Mouse (Mus musculus) midbrain, embryonic 15.5 days (tissue): ENCODE measurements at regions not wholly inside any gene's neighbourhood (a gene's known extent, or its start where the extent isn't known, plus 50 kb on each side); places are given as distances from the start of the nearest gene placed in this dataset.

Experiments used
- ATAC-seq: fragments of 200-750 bp; cut with Nextera tagmentation; replicated peaks from 2 replicates; pipeline ENCODE4 v1.8.0; 2017; ENCODE audit warnings: moderate TSS enrichment
- H3K27ac ChIP-seq: fragments of 300-500 bp; sonication (generic); 2 replicates; pipeline ENCODE4 v1.5.1; 2015; ENCODE audit warnings: mild to moderate bottlenecking, inconsistent platforms
- H3K27me3 ChIP-seq: fragments of 300-500 bp; sonication (generic); replicated peaks from 2 replicates; pipeline ENCODE4 v1.6.1; 2015; ENCODE audit warnings: inconsistent platforms
- H3K36me3 ChIP-seq: fragments of 300-500 bp; sonication (generic); replicated peaks from 2 replicates; pipeline ENCODE4 v1.6.1; 2015; ENCODE audit warnings: inconsistent platforms
- H3K4me1 ChIP-seq: fragments of 300-500 bp; sonication (generic); 2 replicates; pipeline ENCODE4 v1.6.1; 2015; ENCODE audit warnings: inconsistent platforms
- H3K4me2 ChIP-seq: fragments of 300-500 bp; sonication (generic); 2 replicates; pipeline ENCODE4 v1.6.1; 2015; ENCODE audit warnings: inconsistent platforms, mild to moderate bottlenecking, moderate library complexity
- H3K4me3 ChIP-seq: fragments of 300-500 bp; sonication (generic); 2 replicates; pipeline ENCODE4 v1.5.1; 2015; ENCODE audit warnings: mild to moderate bottlenecking, inconsistent platforms
- H3K9ac ChIP-seq: fragments of 300-500 bp; sonication (generic); 2 replicates; pipeline ENCODE4 v1.6.1; 2015; ENCODE audit warnings: mild to moderate bottlenecking, inconsistent platforms
- H3K9me3 ChIP-seq: fragments of 300-500 bp; sonication (generic); 2 replicates; pipeline ENCODE4 v1.6.1; 2016; ENCODE audit warnings: inconsistent platforms
- WGBS: fragments of 180-500 bp; shearing (Covaris S2); methylation state at CpG from one replicate; pipeline ENCODE4 v1.1.7; 2015; ENCODE audit warnings: mixed read lengths; 5-methylcytosine and 5-hydroxymethylcytosine counted together

DNA sequence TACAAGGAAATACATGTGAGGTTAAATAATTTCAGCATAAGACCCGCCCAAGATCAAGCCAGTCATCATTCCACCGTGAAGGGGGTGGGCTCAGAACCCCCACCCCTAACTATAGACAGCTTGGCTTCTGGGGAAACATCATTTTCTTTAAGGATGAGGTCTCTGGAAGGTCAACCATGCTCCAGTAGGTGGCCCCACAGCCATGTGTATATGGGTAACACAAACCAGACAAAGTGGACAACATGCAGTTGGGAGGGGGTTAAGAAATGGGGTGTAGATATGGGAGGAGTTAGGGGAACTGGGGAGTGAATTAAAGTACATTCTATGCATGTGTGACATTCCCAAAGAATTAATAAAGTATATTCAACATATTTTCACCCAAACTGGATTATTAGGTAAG is 600.4 kb downstream of the Gm19410 start:
- no peak overlapping the region for H3K27ac ChIP-seq
- no peak overlapping the region for H3K4me3 ChIP-seq
- H3K9me3 ChIP-seq = no peaks in the 10 kb centered on the region
- ATAC-seq = no peak
- H3K4me1 ChIP-seq = no peaks in the 10 kb centered on the region
- H3K27me3 ChIP-seq = no peaks in the 10 kb centered on the region
- H3K4me2 ChIP-seq = no peak overlapping the region
- no peaks in the 10 kb centered on the region for H3K36me3 ChIP-seq
- no peak overlapping the region for H3K9ac ChIP-seq
- WGBS = 79% methylated on average over 2 of the region's 2 CpGs

DNA sequence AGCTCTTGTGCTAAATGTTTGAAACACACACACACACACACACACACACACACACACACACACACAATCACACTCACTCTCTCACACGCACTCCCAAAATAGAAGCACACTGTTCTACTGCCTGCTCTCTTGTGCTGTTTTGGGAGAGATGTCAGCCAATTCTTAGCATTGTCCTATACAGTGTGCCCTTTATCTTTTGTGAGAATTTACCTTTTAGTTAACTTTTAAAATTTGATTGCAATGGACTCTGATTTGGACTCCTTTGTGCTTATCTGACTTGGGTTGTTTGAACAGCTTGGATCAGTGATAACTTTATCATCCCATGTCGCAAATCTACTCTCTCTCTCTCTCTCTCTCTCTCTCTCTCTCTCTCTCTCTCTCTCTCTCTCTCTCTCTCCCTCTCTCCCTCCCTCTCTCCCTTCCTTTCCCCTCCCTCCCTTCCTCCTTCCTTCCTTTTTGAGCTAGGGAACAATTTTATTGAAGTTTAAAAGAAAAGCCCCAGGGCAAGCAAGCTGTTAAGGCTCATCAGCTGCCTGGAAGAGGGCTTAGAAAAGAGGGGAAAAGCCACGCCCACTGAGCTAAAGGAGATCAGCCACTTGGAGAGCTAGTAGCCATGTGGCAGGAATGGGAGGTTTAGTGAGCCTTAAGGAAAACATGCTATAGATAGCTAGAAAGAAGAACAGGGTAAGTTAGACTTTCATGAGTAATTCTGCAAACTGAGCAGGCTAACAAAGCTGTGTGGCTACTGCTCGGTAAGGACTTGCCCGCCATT is 611.2 kb downstream of the Gm19410 start:
- Histone ChIP-seq H3K27ac (no peak overlapping the region), H3K9ac (no peak overlapping the region), H3K9me3 (no peaks in the 10 kb centered on the region), H3K4me3 (no peak overlapping the region), H3K36me3 (no peaks in the 10 kb centered on the region), H3K27me3 (no peaks in the 10 kb centered on the region), H3K4me1 (no peaks in the 10 kb centered on the region), H3K4me2 (no peak overlapping the region)
- WGBS = 64% methylated on average over 5 of the region's 5 CpGs
- no peak for ATAC-seq

DNA sequence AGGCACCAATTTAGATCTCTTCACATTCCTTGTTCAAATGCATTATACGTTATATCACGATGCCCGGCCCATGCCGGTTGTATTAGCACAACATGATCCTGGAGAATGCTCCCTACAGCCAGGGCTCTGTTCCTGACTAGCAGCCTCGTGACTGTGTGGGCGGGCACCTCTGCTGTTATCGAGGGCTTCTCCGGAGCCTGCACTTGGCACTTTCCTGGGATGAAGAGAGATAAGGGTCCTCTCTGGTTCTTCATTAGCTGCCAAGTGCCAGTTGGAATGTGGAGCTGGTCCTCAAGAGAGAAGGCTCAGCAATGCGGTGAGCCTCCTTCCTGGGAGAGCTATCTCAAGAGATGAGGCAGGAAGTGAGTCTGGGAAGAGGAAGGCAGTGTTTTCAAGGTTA is 598.9 kb upstream of the AI429214 start:
- H3K4me2 ChIP-seq = no peak overlapping the region
- WGBS = 89% methylated on average over 9 of the region's 9 CpGs
- H3K9me3 ChIP-seq = no peaks in the 10 kb centered on the region
- no peak overlapping the region for H3K4me3 ChIP-seq
- H3K4me1 ChIP-seq = no peaks in the 10 kb centered on the region
- H3K27me3 ChIP-seq = no peaks in the 10 kb centered on the region
- no peak overlapping the region for H3K27ac ChIP-seq
- no peaks in the 10 kb centered on the region for H3K36me3 ChIP-seq
- no peak overlapping the region for H3K9ac ChIP-seq
- no peak for ATAC-seq

DNA sequence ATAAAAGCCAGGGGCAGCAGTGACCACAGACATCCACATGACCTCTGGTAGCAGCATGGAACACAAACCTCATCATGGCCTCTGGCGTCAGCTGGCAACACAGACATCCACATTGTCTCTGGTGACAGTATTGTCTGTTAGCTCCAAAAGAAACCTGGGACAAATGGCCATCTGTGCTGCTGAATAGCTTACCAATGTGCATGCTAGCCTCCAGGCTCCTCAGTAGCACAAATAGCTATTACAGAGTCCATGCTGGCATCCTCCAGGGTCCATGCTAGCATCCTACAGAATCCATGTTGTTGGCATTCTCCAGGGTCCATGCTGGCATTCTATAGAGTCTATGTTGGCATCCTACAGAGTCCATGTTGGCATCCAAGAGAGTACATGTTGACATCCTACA is 596.9 kb upstream of the AI429214 start:
- Histone ChIP-seq H3K4me3 (no peak overlapping the region), H3K27ac (no peak overlapping the region), H3K36me3 (no peaks in the 10 kb centered on the region), H3K4me2 (no peak overlapping the region), H3K4me1 (no peaks in the 10 kb centered on the region), H3K9me3 (no peaks in the 10 kb centered on the region), H3K27me3 (no peaks in the 10 kb centered on the region), H3K9ac (no peak overlapping the region)
- no peak for ATAC-seq
- 76% methylated on average over 1 of the region's 1 CpGs for WGBS

DNA sequence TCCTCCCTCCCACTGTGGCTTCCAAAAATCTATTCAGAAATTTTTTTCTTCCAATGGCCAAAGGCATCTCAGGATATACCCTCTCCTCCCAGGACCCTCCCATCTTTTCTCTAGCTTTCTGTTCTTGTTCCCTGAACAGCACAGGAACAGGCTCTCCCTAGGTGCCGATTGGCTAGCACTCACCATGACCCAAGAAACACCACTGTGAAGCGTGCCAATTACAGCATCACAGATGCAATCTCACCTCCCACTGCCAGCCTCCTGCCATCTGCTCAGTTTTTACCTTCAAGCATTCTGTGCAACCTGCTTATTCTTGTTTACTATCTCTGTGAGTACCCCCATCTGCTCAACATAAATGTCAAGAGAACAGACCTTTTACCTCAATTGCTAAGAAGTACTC is 586.7 kb upstream of the AI429214 start:
- Histone ChIP-seq H3K27me3 (no peaks in the 10 kb centered on the region), H3K4me1 (no peaks in the 10 kb centered on the region), H3K4me2 (no peak overlapping the region), H3K4me3 (no peak overlapping the region), H3K9me3 (no peaks in the 10 kb centered on the region), H3K36me3 (no peaks in the 10 kb centered on the region), H3K9ac (no peak overlapping the region), H3K27ac (no peak overlapping the region)
- WGBS = 75% methylated on average over 2 of the region's 2 CpGs
- no peak for ATAC-seq
